Mouse (Mus musculus): Measurements from ENCODE around the gene Ppfia1.
A peak's percentile ranks its signal among the peaks of the same experiment; 100 is the strongest.

Ppfia1 gene

GRCm38 (mm10) chr7:144550811-144551210, 2.7 kb downstream of the Ppfia1 start:
- DNase-seq (ENCODE audit: low read depth, low spot score), result no peak

- DNase-seq (ENCODE audit: low read depth, low spot score), result peak; percentile 38
Observed at GRCm38 (mm10) chr7:144549904-144550566, 3.5 kb downstream of the Ppfia1 start.

- no peak for DNase-seq (ENCODE audit: low read depth, low spot score)
Observed at GRCm38 (mm10) chr7:144545231-144545630, 8.3 kb downstream of the Ppfia1 start.

- no peak for DNase-seq (ENCODE audit: low read depth, low spot score)
Observed at GRCm38 (mm10) chr7:144541351-144541750, 12.2 kb downstream of the Ppfia1 start.

GRCm38 (mm10) chr7:144539146-144539545, 14.4 kb downstream of the Ppfia1 start:
- no peak for DNase-seq (ENCODE audit: low read depth, low spot score)

- DNase-seq (ENCODE audit: low read depth, low spot score), result no peak
Observed at GRCm38 (mm10) chr7:144538030-144538644, 15.4 kb downstream of the Ppfia1 start.

GRCm38 (mm10) chr7:144536367-144536766, 17.2 kb downstream of the Ppfia1 start:
- no peak for DNase-seq (ENCODE audit: low read depth, low spot score)

GRCm38 (mm10) chr7:144534773-144535172, 18.8 kb downstream of the Ppfia1 start:
- peak; percentile 70 for DNase-seq (ENCODE audit: low read depth, low spot score)

- no peak for DNase-seq (ENCODE audit: low read depth, low spot score)
Observed at GRCm38 (mm10) chr7:144531585-144532378, 21.7 kb downstream of the Ppfia1 start.

GRCm38 (mm10) chr7:144529851-144530250, 23.7 kb downstream of the Ppfia1 start:
- no peak for DNase-seq (ENCODE audit: low read depth, low spot score)

- peak; percentile 65 for DNase-seq (ENCODE audit: low read depth, low spot score)
Observed at GRCm38 (mm10) chr7:144527723-144528221, 25.8 kb downstream of the Ppfia1 start.

GRCm38 (mm10) chr7:144526649-144527048, 26.9 kb downstream of the Ppfia1 start:
- peak; percentile 25 for DNase-seq (ENCODE audit: low read depth, low spot score)

- DNase-seq (ENCODE audit: low read depth, low spot score), result no peak
Observed at GRCm38 (mm10) chr7:144524427-144525191, 28.9 kb downstream of the Ppfia1 start.

GRCm38 (mm10) chr7:144523415-144523814, 30.1 kb downstream of the Ppfia1 start:
- DNase-seq (ENCODE audit: low read depth, low spot score), result no peak

- DNase-seq (ENCODE audit: low read depth, low spot score), result no peak
Observed at GRCm38 (mm10) chr7:144521927-144522326, 31.6 kb downstream of the Ppfia1 start.

GRCm38 (mm10) chr7:144519852-144520251, 33.7 kb downstream of the Ppfia1 start:
- no peak for DNase-seq (ENCODE audit: low read depth, low spot score)

- DNase-seq (ENCODE audit: low read depth, low spot score), result no peak
Observed at GRCm38 (mm10) chr7:144516711-144517110, 36.8 kb downstream of the Ppfia1 start.

- DNase-seq (ENCODE audit: low read depth, low spot score), result no peak
Observed at GRCm38 (mm10) chr7:144509090-144509489, 44.4 kb downstream of the Ppfia1 start.

- no peak for DNase-seq (ENCODE audit: low read depth, low spot score)
Observed at GRCm38 (mm10) chr7:144506807-144507206, 46.7 kb downstream of the Ppfia1 start.

- DNase-seq (ENCODE audit: low read depth, low spot score), result no peak
Observed at GRCm38 (mm10) chr7:144503959-144504358, 49.6 kb downstream of the Ppfia1 start.

GRCm38 (mm10) chr7:144492931-144493330, 60.6 kb downstream of the Ppfia1 start:
- no peak for DNase-seq (ENCODE audit: low read depth, low spot score)

Measured in 3T3-L1 (cell line).